Mouse (Mus musculus) bone marrow, adult 2 months (tissue): ENCODE results near the gene Vps37b.

ENCODE experiments used
- CTCF ChIP-seq: fragments of 200-500 bp; IDR thresholded peaks from 2 replicates; pipeline ENCODE4 v1.5.1; 2011; ENCODE audit warnings: low read length, control low read depth; ENCODE audit not compliant: control insufficient read depth, insufficient read depth
- POLR2A ChIP-seq: fragments of 200-500 bp; IDR thresholded peaks from 2 replicates; pipeline ENCODE4 v1.6.1; 2011; ENCODE audit warnings: low read depth, mild to moderate bottlenecking, control low read depth, low read length, borderline replicate concordance; ENCODE audit not compliant: control insufficient read depth

DNA sequence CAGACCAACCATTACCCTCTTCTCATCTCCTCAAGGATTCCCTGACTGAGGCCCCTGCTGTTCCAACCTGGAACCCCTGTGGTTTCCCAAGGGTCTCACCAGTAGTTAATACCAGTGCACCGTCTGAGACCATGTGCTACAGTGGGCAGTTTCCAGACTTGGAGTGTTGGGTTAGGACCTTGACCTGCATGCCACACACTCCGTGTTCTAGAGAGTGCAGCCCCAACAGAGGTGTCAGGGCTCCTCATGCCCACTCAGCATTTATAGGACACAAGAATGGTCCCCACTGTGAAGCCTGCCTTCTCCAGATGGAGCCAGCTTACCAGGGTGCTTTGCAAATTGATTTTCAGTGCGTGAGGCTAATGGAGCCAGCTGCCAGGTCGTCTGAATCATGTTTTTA, 28.7 kb downstream of the Vps37b start:
- TF ChIP-seq CTCF (no peak), POLR2A (no peak)
